Mouse (Mus musculus): ENCODE results near the gene Mroh2a. TPM values are rescaled to one million over a fixed set of nuclear protein-coding genes. Genes with fewer than 3 reads are reported as not detected.

Mroh2a gene
- total RNA-seq (2012; rRNA removed): 0.42 and 0.76 TPM in 2 replicates

GRCm38 (mm10) chr1:88226670-88227379 is at the start of gene Mroh2a:
Gene Mroh2a, plus strand, starts transcription at chr1:88226986.
- no peaks in the 10 kb centered on the region for H3K36me3 ChIP-seq (ENCODE audit: control insufficient read depth, insufficient read depth, low read length, poor library complexity, severe bottlenecking)
- H3K9ac ChIP-seq (ENCODE audit: insufficient read depth, low read depth, low read length, poor library complexity, severe bottlenecking): no peak within 1 kb of the TSS
- no peak for TF ChIP-seq MAFK (IDR thresholded peaks at IDR 0.05; ENCODE audit: insufficient read depth, low read depth, low read length)
- TF ChIP-seq ZC3H11A (IDR thresholded peaks at IDR 0.05; ENCODE audit: borderline replicate concordance, low read depth, low read length): no peak
- no peak for TF ChIP-seq CHD2 (IDR thresholded peaks at IDR 0.05; ENCODE audit: low read depth, low read length)
- no peak for TF ChIP-seq ZNF384 (IDR thresholded peaks at IDR 0.05; ENCODE audit: low read depth, low read length)
- TF ChIP-seq HCFC1 (IDR thresholded peaks at IDR 0.05; ENCODE audit: borderline replicate concordance, insufficient read depth, low read length): no peak
- no peak within 1 kb of the TSS for H3K4me3 ChIP-seq (ENCODE audit: insufficient read depth in 1 of 2, low read depth in 1 of 2, low read length in 2 of 2, poor library complexity in 1 of 2, severe bottlenecking in 1 of 2)
- H3K9me3 ChIP-seq (ENCODE audit: control insufficient read depth, insufficient read depth, low read depth, low read length): no peaks in the 10 kb centered on the region
- in situ Hi-C loops (cut with MboI; ENCODE audit: low sequenced_read_pairs in 2 of 2, unreplicated experiment in 2 of 2): no loop called here
- H3K4me1 ChIP-seq (ENCODE audit: control insufficient read depth in 2 of 2, insufficient read depth in 2 of 2, low read length in 2 of 2, poor library complexity in 1 of 2): no peaks in the 10 kb centered on the region
- no peak for DNase-seq (ENCODE audit: low read depth, low spot score)
- H3K27ac ChIP-seq (ENCODE audit: insufficient read depth, low read depth, low read length, poor library complexity, severe bottlenecking): no peak within 1 kb of the TSS

GRCm38 (mm10) chr1:88179657-88180056 is 47.1 kb upstream of the Mroh2a start:
- no peaks in the 10 kb centered on the region for H3K4me1 ChIP-seq (ENCODE audit: control insufficient read depth in 2 of 2, insufficient read depth in 2 of 2, low read length in 2 of 2, poor library complexity in 1 of 2)
- H3K36me3 ChIP-seq (ENCODE audit: control insufficient read depth, insufficient read depth, low read length, poor library complexity, severe bottlenecking): no peaks in the 10 kb centered on the region
- no peak for DNase-seq (ENCODE audit: low read depth, low spot score)
- no peaks in the 10 kb centered on the region for H3K9me3 ChIP-seq (ENCODE audit: control insufficient read depth, insufficient read depth, low read depth, low read length)
- TF ChIP-seq CHD2 (IDR thresholded peaks at IDR 0.05; ENCODE audit: low read depth, low read length) (no peak), HCFC1 (IDR thresholded peaks at IDR 0.05; ENCODE audit: borderline replicate concordance, insufficient read depth, low read length) (no peak), MAFK (IDR thresholded peaks at IDR 0.05; ENCODE audit: insufficient read depth, low read depth, low read length) (no peak), ZC3H11A (IDR thresholded peaks at IDR 0.05; ENCODE audit: borderline replicate concordance, low read depth, low read length) (no peak), ZNF384 (IDR thresholded peaks at IDR 0.05; ENCODE audit: low read depth, low read length) (no peak)
- H3K9ac ChIP-seq (ENCODE audit: insufficient read depth, low read depth, low read length, poor library complexity, severe bottlenecking): no peak overlapping the region
- H3K27ac ChIP-seq (ENCODE audit: insufficient read depth, low read depth, low read length, poor library complexity, severe bottlenecking): no peak overlapping the region
- no peak overlapping the region for H3K4me3 ChIP-seq (ENCODE audit: insufficient read depth in 1 of 2, low read depth in 1 of 2, low read length in 2 of 2, poor library complexity in 1 of 2, severe bottlenecking in 1 of 2)
- in situ Hi-C loops (cut with MboI; ENCODE audit: low sequenced_read_pairs in 2 of 2, unreplicated experiment in 2 of 2): no loop called here

DNA sequence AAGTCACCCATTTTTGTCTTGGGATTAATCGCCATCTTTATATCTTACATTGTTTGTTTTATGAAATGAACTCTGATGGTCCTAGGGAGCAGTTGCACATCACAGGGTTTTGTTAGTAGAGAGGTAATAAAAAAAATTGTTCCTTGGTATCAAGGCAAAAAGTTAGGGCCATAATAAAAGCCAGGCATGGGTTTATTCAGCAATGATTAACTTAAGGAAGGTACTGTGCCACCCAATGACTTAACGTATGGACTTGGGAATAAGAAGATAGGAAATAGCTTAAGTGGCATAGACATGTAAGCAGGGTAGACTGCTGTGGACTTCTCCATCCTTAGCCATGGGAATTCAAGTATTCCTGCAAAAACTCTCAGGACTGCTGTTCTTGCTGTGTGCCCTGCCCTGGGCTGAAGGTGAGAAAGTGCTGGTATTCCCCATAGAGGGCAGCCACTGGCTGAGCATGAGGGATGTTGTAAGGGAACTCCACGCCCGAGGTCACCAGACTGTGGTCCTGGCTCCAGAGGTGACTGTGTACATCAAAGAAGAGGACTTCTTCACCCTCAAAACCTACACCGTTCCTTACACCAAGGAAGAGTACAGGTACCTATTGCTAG is 40.4 kb upstream of the Mroh2a start:
- no peak for TF ChIP-seq CHD2 (IDR thresholded peaks at IDR 0.05; ENCODE audit: low read depth, low read length)
- TF ChIP-seq MAFK (IDR thresholded peaks at IDR 0.05; ENCODE audit: insufficient read depth, low read depth, low read length): no peak
- no peak for TF ChIP-seq ZC3H11A (IDR thresholded peaks at IDR 0.05; ENCODE audit: borderline replicate concordance, low read depth, low read length)
- no peak for TF ChIP-seq ZNF384 (IDR thresholded peaks at IDR 0.05; ENCODE audit: low read depth, low read length)
- no peak for TF ChIP-seq HCFC1 (IDR thresholded peaks at IDR 0.05; ENCODE audit: borderline replicate concordance, insufficient read depth, low read length)
- in situ Hi-C loops (cut with MboI; ENCODE audit: low sequenced_read_pairs in 2 of 2, unreplicated experiment in 2 of 2): no loop called here
- H3K9me3 ChIP-seq (ENCODE audit: control insufficient read depth, insufficient read depth, low read depth, low read length): no peaks in the 10 kb centered on the region

DNA sequence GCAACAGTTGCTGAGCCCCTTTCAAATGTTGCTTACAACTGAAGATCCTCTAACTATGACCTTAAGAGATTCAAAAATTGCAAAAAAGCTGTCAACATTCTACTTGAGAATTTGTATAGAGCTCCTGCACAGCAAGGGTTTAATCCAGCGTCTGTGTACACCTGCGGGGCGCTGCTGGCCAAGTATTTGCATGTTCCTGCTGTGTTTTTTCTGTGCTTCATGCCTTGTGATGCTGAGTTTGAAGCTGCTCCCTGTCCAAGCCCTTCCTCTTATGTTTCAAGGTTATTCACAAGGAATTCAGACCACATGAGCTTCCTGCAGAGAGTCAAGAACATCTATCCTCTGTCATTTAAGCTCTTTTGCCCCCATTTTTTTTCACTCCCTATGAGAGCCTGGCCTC is 34.6 kb upstream of the Mroh2a start:
- Histone ChIP-seq H3K4me3 (ENCODE audit: insufficient read depth in 1 of 2, low read depth in 1 of 2, low read length in 2 of 2, poor library complexity in 1 of 2, severe bottlenecking in 1 of 2) (no peak overlapping the region), H3K9ac (ENCODE audit: insufficient read depth, low read depth, low read length, poor library complexity, severe bottlenecking) (no peak overlapping the region), H3K9me3 (ENCODE audit: control insufficient read depth, insufficient read depth, low read depth, low read length) (no peaks in the 10 kb centered on the region), H3K36me3 (ENCODE audit: control insufficient read depth, insufficient read depth, low read length, poor library complexity, severe bottlenecking) (no peaks in the 10 kb centered on the region), H3K27ac (ENCODE audit: insufficient read depth, low read depth, low read length, poor library complexity, severe bottlenecking) (no peak overlapping the region), H3K4me1 (ENCODE audit: control insufficient read depth in 2 of 2, insufficient read depth in 2 of 2, low read length in 2 of 2, poor library complexity in 1 of 2) (peaks cover 0 to 2% of the 10 kb centered on the region in 2 experiments; a peak in 1 of 4 replicates)
- in situ Hi-C loops (cut with MboI; ENCODE audit: low sequenced_read_pairs in 2 of 2, unreplicated experiment in 2 of 2): no loop called here
- no peak for DNase-seq (ENCODE audit: low read depth, low spot score)
- TF ChIP-seq HCFC1 (IDR thresholded peaks at IDR 0.05; ENCODE audit: borderline replicate concordance, insufficient read depth, low read length) (no peak), CHD2 (IDR thresholded peaks at IDR 0.05; ENCODE audit: low read depth, low read length) (no peak), ZNF384 (IDR thresholded peaks at IDR 0.05; ENCODE audit: low read depth, low read length) (no peak), MAFK (IDR thresholded peaks at IDR 0.05; ENCODE audit: insufficient read depth, low read depth, low read length) (no peak), ZC3H11A (IDR thresholded peaks at IDR 0.05; ENCODE audit: borderline replicate concordance, low read depth, low read length) (no peak)

More for the DNA sequence above, 40.4 kb upstream of the Mroh2a start:
- no peak overlapping the region for H3K27ac ChIP-seq (ENCODE audit: insufficient read depth, low read depth, low read length, poor library complexity, severe bottlenecking)
- DNase-seq (ENCODE audit: low read depth, low spot score): no peak
- no peaks in the 10 kb centered on the region for H3K4me1 ChIP-seq (ENCODE audit: control insufficient read depth in 2 of 2, insufficient read depth in 2 of 2, low read length in 2 of 2, poor library complexity in 1 of 2)
- no peaks in the 10 kb centered on the region for H3K36me3 ChIP-seq (ENCODE audit: control insufficient read depth, insufficient read depth, low read length, poor library complexity, severe bottlenecking)
- H3K4me3 ChIP-seq (ENCODE audit: insufficient read depth in 1 of 2, low read depth in 1 of 2, low read length in 2 of 2, poor library complexity in 1 of 2, severe bottlenecking in 1 of 2): no peak overlapping the region
- no peak overlapping the region for H3K9ac ChIP-seq (ENCODE audit: insufficient read depth, low read depth, low read length, poor library complexity, severe bottlenecking)

Measured in ES-E14 (cell line).